Mouse (Mus musculus) spleen, postnatal 10 days (tissue): ENCODE results near the gene Dhps.
A peak's percentile ranks its signal among the peaks of the same experiment; 100 is the strongest.

Experiments
- DNase-seq, 2 experiments: peaks; one replicate each; pipeline ENCODE4 v3.0.0; 2021 to 2022; ENCODE audit warnings: low spot score in 2 of 2

Gene Dhps

DNA sequence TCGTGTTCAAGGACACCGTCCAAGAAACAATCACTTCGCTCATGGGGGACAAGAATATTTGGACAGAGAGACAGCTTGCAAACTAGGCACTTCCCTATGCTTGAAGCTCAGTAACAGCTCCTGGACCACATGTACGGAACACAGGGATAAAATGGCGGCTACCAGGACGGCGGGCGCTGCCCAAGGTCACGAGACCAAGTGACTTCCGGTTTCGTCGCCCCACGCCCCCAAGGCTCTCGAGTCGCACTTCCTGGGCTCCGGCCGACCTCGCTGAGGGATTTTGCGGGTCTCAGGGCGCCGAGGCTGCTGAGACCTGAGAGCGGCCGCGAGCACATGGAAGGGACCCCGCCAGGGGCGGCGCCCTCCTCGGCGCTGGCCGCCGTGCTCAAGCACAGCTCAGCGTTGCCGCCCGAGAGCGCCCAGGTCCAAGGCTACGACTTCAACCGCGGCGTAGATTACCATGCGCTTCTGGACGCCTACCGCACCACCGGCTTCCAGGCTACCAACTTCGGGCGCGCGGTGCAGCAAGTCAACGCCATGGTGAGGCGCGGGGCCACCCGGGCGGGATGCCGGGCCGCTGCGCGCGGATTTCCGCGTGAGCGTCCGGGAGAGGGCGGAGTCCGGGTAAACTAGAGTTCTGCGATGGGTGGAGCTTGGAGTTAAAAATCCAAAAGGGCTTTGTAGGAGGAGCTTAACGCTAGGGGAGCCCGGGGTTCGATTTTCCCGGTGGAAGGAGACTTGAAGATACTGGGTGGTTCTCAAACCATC, at the start of gene Dhps:
TSS of gene Dhps (plus strand) at position 244 of the 768 bp plus-strand sequence.
- peak; percentile 78 to 91 for DNase-seq

DNA sequence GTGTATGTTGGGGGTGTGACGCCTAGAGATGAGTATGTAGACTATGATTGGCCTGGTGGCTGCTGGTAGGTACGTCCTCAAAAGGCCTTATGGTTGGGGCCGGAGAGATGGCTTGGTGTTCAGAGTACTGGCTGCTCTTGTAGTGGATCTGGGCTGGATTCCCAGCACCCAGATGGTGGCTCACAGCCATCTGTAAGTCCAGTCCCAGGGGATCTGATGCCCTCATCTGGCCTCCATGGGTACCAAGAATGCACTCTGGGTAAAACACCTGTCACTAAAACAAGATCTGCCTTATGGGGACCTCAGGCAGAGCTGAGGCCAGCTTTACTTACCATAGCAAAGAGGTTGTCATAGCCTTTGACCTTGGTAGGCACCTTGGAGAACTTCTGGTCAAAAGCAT, 47.7 kb upstream of the Dhps start:
- no peak for DNase-seq

DNA sequence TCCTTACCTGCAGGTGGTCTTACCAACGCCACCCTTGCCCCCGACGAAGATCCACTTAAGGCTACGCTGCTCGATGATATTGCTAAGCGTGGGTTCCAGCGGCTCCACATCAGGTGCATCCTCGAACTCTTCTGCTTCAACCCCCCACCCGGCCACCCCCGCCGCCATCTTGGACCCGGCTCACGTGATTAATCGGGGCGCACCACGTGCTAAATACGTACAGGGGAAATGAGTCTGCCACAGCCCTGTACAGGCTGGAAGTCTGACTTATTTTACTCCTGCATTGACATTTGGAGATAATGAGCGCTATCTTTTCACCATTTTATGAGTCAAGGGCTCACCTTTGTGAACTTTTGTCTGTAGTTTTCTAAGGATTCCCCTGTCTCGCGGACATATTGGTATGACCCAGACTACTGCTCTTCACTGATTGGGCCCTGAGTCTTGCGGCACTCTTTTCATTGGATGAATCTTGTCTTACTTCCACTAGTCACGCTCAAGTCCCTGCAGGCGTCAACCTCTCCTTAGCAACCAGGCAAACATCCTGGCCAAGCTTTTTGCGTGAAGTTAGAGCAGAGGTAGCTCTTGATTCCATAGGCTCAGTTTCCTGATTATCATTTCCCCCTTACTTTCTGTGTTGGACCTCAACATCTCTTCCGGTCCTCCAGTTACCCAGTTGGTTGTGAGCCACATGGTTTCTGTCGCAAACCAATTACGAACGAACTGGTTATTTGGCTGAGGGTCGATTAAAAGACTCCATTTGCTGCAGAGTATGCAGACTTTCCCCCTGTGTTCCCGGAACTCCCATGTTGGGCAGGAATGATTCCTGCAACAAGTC, 46.2 kb upstream of the Dhps start, which contains the start of gene Asna1:
TSS of gene Asna1 (minus strand) at position 184 of the 835 bp plus-strand sequence.
- peak; percentile 82 to 88 for DNase-seq

DNA sequence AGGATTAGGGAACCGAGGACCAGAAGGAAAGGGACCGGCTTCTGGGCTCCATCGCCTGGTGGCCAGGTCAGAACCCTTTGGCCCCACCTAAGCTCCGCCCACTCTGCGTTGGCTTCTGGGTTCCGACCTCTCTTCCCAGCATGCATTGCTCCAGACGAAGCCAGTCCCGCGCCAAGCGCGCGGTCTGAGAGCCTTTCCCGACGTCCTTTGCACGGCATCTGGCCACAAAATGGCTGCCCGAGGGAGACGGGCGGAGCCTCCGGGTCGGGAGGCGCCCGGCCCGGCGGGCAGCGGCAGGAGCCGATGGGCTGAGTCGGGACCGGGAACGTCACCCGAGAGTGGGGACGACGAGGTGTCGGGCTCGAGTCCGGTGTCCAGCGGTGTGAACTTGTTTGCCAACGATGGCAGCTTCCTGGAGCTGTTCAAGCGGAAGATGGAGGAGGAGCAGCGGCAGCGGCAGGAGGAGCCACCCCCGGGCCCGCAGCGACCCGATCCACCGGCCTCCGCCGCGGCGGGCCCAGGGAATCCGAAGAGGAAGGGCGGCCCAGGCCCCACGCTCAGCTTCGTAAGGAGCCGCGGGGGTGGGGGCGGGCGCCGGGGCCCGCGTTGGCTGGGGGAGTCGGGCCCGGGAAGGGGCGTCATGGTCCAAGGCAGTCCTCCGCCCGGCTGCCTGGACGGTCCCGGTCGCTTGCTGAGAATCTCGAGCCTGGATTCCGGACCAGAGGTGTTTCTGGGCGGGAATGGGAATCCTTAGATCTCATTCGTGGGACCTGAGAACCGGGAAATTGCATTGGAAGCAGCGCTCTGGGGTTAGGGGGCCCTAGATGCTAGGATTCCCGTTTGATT, 44.7 kb upstream of the Dhps start, which contains the start of gene Trir:
TSS of gene Trir (plus strand) at position 154 of the 846 bp plus-strand sequence.
- DNase-seq: peak; percentile 97 to 99

DNA sequence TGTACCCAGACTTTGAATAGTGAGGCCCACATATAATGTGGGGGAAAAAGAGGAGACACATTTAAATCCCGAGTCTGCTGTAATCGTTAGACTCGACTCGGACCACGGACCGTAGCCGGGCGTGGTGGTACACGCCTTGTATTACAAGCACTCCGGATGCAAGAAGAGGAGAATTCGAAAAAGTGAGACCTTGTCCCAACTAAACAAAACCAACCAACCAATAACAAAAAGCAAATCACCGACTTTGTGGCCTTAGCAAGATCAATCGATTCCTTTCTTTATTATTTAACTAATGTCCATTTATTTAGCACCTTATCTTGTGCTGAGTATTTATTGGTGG, 44.1 kb upstream of the Dhps start:
- peak in 1 of 2 experiments; percentile 57 for DNase-seq

DNA sequence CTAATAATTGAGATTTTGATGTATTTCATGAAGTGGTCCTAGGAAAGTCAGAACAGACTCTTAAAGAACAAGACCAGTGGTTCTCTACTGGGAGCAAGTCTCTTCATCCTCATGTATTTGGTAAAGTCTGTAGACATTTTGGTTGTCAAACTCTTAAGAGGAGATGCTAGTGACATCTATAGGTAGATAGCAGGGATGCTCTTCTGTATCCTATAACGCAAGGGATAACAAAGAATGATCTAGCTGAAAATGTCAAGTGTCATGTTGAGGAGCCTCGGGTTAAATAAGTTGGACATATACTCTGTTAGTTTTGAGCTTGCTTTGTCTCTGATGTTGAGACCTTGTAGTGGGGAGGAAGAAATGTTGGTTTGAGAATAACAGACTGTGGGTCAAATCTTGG, 43.6 kb upstream of the Dhps start:
- DNase-seq: no peak

DNA sequence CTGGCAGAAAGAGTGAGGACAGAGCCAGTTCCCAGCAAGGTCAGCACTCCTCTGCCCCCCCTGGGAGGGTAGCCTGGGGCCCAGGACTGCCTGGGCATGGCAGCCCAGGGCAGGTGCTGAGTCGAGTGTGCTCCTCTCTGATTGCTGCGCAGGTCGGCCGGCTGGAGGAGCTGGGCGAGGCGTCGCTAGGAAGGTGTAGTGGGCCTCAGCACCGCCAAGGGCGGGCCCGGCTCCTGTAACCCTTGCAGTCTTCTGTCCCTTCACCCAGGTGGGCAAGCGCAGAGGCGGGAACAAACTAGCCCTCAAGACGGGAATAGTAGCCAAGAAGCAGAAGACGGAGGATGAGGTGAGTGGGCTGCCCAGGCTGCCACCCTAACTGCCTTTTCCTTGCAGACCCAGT, 42.3 kb upstream of the Dhps start:
- DNase-seq: no peak

DNA sequence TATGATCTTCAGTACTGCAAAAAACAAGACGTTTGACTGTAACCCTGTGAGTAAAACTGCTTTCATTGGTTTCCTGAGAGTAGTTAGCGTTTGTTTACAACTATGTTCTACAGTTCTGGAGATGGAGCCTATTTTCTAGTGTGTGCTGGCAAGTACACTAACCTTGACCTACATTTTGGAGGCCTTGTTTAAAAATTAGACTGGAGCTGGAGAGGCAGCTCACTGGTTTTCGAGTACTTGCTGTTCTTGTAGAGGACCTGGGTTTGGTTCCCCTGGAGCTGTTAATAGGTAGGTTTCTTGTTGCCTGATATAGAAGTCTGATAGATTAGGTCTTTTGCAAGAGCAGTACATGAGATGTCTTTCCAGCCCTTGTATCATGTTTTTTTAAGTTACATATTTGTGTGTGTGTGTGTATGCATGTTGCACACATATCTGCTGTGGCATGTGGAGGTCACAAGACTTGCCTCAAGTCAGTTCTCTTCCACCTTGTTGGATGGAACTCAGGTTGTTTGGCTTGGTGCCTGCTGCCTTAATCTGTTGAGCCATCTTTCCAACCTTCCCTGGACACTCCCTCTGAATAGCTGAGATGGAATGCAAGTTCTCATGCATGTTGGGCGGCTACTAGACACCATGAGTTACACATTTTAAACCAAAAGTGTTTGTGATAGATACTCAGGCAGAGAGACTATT, 38.8 kb upstream of the Dhps start:
- DNase-seq: no peak

DNA sequence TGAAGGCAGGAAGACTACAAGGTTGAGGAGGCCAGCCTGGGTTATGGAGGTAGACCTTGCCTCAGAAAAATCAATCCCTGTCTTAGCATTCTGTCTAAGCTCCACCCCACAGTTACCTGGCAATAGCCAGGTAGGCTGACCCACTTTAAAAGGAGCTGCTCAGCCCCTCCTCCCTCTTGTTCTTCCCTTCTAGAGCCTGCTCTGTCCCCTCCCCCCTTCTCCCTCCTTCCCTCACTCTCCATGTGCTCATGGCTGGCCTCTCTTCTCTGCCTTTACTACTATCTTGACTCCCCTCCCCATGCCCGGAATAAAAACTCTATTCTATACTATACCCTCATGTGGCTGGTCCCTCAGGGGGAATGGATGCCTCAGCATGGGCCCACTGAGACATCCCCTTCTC, 37.7 kb upstream of the Dhps start:
- DNase-seq: no peak

DNA sequence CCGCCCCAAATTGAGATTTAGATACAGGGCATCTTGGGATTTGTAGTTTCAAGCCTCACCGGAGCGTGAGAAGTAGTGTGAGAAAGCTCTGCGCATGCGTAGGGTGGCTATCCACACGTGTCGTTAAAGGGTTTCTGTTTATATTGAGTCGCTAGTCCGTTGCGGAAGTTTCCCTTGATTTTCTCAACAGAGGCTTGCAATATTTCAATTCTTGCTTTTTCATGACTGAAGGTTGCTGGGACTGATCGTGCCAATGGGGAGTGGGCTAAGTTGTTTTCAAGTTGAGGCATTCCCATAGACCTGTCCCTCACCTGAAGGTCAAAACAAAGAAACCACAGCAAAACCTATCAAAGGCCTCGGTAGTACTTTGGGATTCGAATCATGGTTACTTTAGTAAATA, 36.8 kb upstream of the Dhps start:
- peak; percentile 42 to 89 for DNase-seq

DNA sequence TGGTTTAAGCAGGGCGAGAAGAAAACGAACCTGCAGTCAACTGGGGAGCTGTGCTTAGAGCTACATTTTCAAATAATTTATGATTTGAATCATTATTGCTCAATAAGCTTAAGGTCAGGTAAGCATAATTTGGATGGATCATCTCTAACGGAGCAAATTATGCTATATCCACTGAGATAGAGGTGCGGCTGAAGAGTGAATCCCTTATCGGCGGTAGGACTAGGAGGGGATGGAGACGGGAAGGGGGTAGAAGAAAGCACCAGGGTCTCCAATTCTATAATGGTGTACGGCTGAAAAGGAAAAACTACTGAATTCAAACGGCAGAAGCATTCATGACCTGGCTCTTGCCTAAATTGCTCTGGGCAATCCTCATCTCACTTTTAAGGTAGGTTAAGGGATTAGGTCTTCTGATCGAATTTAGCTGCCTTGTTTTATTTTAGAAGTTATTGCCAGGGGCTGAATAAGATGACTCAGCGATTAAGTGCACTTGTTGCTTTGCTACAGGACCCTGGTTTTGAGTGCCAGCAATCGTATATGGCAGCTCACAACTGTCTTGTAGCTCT, 36.3 kb upstream of the Dhps start:
- DNase-seq: no peak

DNA sequence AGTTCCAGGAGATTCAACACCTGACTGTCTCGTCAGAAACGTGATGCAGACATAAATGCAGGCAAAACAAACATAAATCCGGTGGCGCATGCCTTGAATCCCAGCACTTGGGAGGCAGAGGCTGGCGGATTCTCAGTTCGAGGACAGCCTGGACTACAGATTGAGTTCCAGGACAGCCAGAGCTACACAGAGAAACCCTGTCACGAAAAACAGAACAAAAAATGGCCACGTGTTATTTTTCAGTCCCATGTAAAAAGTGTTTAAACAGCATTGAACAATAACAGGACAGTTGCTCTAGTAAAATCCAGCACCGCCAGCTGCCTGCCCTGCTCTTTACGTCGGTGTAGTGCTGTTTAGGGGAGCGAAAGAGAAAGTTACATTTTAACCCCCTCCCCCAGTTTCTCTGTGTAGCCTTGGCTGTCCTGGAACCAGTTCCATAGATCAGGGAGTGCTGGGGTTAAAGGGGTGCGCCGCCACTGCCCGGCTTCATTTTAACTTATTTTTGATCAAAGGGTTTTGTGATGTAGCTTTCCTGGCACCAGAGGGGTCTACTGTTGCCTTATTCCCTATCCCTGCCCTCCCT, 35.7 kb upstream of the Dhps start:
- DNase-seq: peak; percentile 34 to 47

DNA sequence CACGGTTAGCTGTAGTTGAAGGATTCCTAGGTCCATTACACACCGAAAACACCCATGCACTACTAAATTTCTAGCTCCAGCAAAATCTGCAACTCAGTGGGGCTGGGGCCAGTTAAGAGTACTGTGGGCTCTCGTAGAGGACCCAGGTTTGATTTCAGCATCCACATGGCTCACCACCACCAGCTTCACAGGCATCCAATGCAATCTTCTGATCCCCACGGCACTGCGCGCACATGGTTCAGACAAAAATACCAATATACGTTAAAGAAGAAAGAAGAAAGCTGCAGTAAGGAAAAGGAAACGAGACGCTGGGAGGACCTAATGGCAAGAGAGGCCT, 35.2 kb upstream of the Dhps start:
- no peak for DNase-seq

DNA sequence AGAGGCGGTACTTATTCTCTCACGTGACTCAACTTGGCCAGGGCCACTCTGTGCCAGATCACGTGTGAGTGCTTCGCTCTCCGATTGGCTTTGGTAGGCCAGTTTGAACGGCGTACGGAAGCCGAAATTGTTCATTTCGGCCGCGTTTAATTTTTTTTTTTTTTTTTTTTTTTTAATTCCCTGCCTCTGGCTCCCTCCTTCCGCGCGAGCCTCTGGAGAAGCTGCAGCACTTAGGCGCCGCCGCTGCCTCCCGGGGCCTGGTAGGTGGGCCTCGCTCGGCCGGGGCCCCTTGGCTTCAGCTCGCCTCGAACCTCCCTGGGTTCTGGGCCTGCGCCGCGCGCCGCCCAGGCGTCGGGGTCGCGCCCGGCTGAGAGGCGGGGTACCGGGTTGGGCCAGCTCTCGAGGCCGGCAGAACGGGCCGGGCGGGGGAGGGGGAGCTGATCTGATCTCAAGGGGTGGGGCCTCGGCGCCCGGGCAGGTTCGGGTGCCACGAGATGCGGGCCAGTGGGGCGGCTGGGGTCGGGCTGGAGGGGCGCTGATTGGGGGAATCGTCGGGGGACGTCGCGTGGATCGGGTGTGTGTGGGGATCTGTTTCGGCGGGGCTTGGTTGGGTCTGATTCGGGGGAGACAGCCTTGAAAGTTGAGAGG, 34.7 kb upstream of the Dhps start, which contains the start of gene Tnpo2:
TSS of gene Tnpo2 (plus strand) at position 198 of the 648 bp plus-strand sequence.
- DNase-seq: peak; percentile 81 to 90

DNA sequence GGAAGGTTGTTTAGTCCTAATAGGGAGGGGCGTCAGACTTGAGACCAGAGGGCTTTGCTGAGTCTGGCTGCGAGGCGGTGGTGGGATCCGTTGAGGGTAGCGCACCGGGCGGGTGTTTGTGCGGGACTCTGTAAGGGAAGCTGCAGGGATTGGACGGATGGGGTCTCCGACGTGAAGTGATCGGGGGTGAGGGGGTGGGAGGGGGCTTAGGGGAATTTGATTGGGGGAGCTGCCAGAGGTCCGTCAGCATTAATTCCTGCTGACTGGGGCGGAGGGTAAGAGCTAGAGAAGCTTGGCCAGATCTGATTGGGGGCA, 34.2 kb upstream of the Dhps start:
- DNase-seq: no peak

DNA sequence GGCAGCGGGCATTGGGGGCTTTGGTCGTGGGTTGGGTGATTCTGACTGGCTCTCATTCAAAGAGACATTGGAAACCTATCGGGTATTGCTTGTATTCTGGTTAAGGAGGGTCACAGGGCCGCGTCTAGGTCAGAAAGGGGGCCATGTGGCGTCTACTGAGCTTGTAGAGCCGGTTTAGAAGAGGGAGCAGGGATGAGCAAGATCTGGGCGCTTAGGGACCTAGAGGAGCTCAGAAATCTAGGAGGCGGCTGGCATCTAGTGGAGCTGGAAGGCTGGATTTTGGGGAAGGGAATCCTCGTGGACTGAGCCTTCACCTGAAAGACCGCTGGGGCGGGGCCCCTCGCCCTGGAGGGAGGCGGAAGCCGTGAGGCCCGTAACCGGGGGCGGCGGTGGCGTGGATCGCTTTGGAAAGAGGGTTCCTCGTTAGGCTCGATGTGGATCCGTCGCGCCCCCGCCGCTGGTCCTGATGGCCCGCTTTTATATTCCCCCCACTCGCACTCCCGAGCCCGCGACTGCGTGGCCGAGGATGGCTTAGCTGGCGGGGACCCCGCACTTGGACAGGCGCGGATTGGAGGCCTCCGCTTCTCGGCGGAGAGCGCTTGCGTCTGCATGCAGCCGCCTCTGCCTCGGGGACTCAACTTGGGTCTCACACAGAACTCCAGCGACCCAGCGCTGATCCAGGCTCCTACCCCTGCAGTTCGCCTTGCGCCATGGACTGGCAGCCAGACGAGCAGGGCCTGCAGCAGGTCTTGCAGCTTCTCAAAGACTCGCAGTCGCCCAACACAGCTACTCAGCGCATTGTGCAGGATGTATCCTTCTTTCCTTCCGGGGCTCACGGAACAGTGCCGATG, 33.7 kb upstream of the Dhps start:
- DNase-seq: peak; percentile 72 to 74

DNA sequence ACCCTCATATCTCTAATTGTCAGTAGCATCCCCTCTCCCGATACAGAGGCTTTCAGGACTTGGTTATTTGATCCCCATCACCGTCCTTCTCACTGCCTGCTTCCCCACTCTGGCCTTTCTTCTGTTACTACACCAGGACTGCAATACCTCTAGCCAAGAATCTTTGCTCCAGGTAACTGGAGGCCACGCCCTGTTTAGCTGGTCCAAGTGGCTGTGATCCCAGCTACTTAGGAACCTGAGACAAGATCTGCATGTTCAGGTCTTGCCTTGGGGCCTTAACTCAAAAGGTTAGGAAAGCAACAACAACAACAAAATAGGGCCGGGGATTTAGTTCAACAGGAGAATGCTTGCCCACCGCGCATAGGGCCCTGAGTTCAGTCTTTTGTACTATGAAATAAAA, 27.9 kb upstream of the Dhps start:
- no peak for DNase-seq

DNA sequence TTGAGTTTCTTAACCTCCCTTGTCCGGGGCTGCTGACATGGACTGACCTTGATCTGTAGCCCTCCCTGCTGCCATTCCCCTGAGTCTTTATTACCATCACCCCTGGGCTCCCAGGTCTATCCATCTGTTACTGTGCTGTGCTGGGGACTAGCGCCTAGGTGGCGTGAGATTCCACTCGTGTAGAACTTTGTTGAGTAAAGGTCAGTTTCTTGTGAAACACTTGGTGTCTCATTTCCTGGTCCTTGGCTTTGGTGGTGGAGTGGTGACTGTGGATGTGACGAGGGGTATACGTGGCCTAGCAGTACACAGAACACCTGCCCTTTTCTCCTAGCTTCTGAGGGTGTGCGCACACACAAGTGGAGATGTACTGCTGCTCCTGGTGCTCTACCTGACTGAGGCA, 14.2 kb upstream of the Dhps start:
- no peak for DNase-seq

DNA sequence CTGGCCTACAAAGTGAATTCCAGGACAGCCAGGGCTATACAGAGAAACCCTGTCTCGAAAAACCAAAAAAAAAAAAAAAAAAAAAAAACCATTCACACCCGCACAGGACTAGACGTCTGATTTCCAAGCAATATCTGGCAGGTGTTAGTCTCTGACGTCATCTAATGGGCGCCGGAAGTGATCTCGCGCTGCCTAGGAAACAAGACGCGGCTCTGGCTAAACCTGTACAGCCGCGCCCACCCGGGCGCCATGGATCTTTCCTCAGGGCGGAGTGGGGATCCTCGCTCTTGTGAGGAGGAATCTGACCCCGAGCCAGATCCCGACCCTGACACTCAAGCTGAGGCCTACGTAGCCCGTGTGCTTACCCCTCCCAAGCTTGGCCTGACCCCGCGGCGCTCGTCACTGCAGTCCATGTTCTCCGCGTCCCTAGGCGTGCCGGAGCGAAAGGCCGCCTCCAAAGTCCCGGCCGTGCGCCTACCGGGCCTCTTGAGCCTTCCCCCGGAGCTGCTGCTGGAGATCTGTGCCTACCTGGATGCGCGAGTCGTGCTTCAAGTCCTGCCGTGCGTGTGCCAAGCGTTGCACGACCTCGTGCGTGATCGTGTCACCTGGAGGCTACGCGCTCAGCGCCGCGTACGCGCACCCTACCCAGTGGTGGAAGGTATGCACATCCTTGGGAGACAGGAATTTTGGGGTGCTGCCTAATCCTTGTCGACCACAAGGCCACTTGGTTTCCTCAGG, 11.5 kb upstream of the Dhps start, which contains the start of gene Fbxw9:
TSS of gene Fbxw9 (plus strand) at position 177 of the 738 bp plus-strand sequence.
- DNase-seq: peak; percentile 71 to 91
